Comparison of ENCODE assay signal across 8 mouse cellular contexts in the genomic region with DNA sequence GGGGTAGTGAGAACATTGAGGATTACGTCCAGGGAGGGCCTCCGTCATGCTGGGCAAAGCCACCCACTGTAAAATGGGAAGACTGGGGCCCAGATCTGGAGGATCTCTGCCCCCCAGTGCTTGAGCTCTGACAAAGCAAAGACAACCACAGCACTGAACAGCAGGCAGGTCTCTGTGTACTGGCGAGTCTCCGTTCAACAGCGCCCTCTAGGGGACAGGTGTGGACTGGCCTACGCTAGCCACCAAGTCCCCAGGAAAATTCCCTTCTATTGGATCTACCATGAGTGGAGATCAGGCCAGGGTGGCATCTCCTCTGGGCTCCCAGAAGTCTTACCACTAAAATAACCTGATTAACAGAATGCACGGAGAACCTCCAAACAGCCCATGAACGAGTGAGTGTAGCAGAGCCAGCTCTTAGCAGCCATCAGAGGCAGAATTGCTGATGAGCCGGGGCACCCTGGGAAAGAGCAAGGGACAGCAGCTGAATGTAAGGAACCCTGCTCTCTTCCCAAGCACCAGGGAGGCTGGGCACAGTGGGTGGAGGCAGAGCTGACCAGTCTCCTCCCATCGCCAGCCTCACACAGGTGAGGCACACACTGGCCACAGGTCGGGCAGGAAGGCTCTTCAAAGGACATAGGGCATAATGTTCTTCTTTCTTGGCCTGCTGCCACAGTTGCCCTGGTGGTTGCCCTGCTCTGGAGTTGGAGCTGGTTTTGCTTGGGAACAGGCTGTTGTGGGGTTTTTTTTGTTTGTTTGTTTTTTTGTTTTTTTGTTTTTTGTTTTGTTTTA. TPM values are rescaled to one million over a fixed set of nuclear protein-coding genes. Genes with fewer than 3 reads are reported as not detected.
DNase-seq lines count a peak whose midpoint lies in the region; ATAC-seq lines count a peak whose summit lies in the region.
"Had no signal": no experiment of that assay in that cellular context is flagged by ENCODE, and none has a peak within 500 bp of the region (broad histone marks: within the 10 kb centered on the region; RNA-seq: fewer than 3 reads in every experiment).

No protein-coding gene starts in this region.

- WGBS in midbrain, embryonic 10.5 days = 35% methylated on average over 11 of the region's 11 CpGs
- WGBS in midbrain, embryonic 15.5 days = 43% methylated on average over 11 of the region's 11 CpGs

- H3K9ac ChIP-seq in midbrain, embryonic 15.5 days = no peak overlapping the region

- H3K4me2 ChIP-seq in midbrain, embryonic 15.5 days = no peak overlapping the region

- no peaks in the 10 kb centered on the region for H3K36me3 ChIP-seq in midbrain, embryonic 10.5 days
- no peaks in the 10 kb centered on the region for H3K36me3 ChIP-seq in midbrain, embryonic 15.5 days (replicated peaks)

- ATAC-seq in midbrain, embryonic 15.5 days (replicated peaks) = no peak

- no peaks in the 10 kb centered on the region for H3K4me1 ChIP-seq in midbrain, embryonic 10.5 days
- no peaks in the 10 kb centered on the region for H3K4me1 ChIP-seq in midbrain, embryonic 15.5 days

- no peak overlapping the region for H3K27ac ChIP-seq in midbrain, embryonic 10.5 days (replicated peaks)
- H3K27ac ChIP-seq in midbrain, embryonic 15.5 days = no peak overlapping the region

- H3K4me3 ChIP-seq in midbrain, embryonic 10.5 days = no peak overlapping the region
- H3K4me3 ChIP-seq in midbrain, embryonic 15.5 days = no peak overlapping the region

- peak; percentile 22 for DNase-seq in midbrain, embryonic 10.5 days (ENCODE audit: low spot score)
- peak; percentile 27 for DNase-seq in adrenal gland, adult 2 months
- DNase-seq in cerebellum, postnatal 14 days = peak; percentile 71 to 77
- DNase-seq in kidney, adult 8-10 months = peak; percentile 83 to 86
- DNase-seq in lung, postnatal 14 days = peak; percentile 65
- peak; percentile 19 to 37 for DNase-seq in thymus, postnatal 36 days

- no peaks in the 10 kb centered on the region for H3K9me3 ChIP-seq in midbrain, embryonic 10.5 days (replicated peaks)
- no peaks in the 10 kb centered on the region for H3K9me3 ChIP-seq in midbrain, embryonic 15.5 days

- H3K27me3 ChIP-seq in midbrain, embryonic 10.5 days (ENCODE audit: low read depth, poor library complexity, severe bottlenecking) = no peaks in the 10 kb centered on the region
- no peaks in the 10 kb centered on the region for H3K27me3 ChIP-seq in midbrain, embryonic 15.5 days (replicated peaks)

RNA-seq across cellular contexts. Expression of a gene that starts 16.5 kb away (rescaled TPM):
- not detected in 2 replicates for polyA plus RNA-seq in midbrain, embryonic 10.5 days (2016; fragmentation: Nextera tagmentation; extraction: Ambion mirVana)
- polyA plus RNA-seq in midbrain, embryonic 15.5 days (2015; fragmentation: Nextera tagmentation; extraction: Ambion mirVana) = not detected in 2 replicates
- total RNA-seq in adrenal gland, adult 2 months (2021) = not detected
- polyA plus RNA-seq in adrenal gland, adult 2 months (2012; rRNA removed) = 0.06 TPM in 1 of 2 replicates, not detected in the other

RNA-seq across cellular contexts. Expression of a gene that starts 33.4 kb away (rescaled TPM):
- polyA plus RNA-seq in midbrain, embryonic 10.5 days (2016; fragmentation: Nextera tagmentation; extraction: Ambion mirVana) = not detected in 2 replicates
- not detected in 2 replicates for polyA plus RNA-seq in midbrain, embryonic 15.5 days (2015; fragmentation: Nextera tagmentation; extraction: Ambion mirVana)
- total RNA-seq in adrenal gland, adult 2 months (2021) = not detected
- not detected in 2 replicates for polyA plus RNA-seq in adrenal gland, adult 2 months (2012; rRNA removed)
- total RNA-seq: gastrocnemius, postnatal 36 days had no signal

RNA-seq across cellular contexts. Expression of a gene that starts 35.5 kb away (rescaled TPM):
- polyA plus RNA-seq in midbrain, embryonic 10.5 days (2016; fragmentation: Nextera tagmentation; extraction: Ambion mirVana) = 1.5 and 1.9 TPM in 2 replicates
- 2.2 and 3.5 TPM in 2 replicates for polyA plus RNA-seq in midbrain, embryonic 15.5 days (2015; fragmentation: Nextera tagmentation; extraction: Ambion mirVana)
- 10 to 100 TPM in 1 of 2 experiments, 1 to 10 TPM in 1; 9.6 to 15.9 TPM for total RNA-seq in adrenal gland, adult 2 months (2021)
- polyA plus RNA-seq in adrenal gland, adult 2 months (2012; rRNA removed) = 30.9 and 48.8 TPM in 2 replicates

Comparison
In these comparisons a context has a peak if more than half of its experiments do, and no peak if none do; other contexts are left out.
1. DNase-seq: peak in every context shown above with its lines; median percentile 84 in kidney, adult 8-10 months; 74 in cerebellum, postnatal 14 days; 65 in lung, postnatal 14 days; 28 in thymus, postnatal 36 days; 27 in adrenal gland, adult 2 months; 22 in midbrain, embryonic 10.5 days.